Comparison of ENCODE assay signal across 9 mouse cellular contexts in the genomic region with DNA sequence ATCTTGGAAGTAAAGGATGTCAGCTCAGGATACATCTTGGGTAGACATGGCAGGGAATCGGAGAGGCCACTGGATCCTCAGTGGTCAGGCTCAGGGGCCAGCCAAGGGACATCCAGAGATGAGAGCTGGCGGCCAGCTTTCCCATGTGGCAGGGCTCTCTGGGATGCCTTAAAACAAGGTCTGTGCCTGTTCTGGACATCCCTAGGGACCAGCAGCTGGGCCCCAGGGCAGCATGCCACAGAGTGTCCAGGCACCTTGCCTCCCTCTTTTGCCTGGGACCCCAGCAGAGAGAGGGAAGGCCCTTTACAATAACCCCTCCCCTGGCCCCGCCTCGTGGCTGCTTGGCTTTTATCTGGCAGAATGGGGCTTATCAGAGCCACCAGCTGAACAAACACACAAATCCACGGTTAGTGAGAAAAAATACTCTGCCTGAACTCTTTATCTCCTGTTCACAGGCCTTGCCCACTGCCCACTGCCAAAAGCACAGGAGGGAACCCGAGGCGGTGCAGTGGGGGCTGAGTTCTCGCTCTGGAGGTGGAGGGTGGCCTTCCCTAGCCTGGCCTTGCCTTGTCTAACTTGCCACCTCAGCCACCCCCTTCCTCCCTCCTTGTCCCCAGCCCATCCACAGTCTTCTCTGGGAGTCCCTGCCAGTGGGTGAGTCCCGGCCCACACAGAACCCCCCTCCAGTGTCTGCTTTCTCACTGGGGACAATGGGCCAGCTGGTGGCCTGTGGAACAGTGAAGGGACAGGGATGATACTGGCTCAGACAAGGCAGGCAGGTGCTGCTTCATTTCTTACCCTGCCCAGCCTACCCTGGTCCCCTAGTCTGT. TPM values are rescaled to one million over a fixed set of nuclear protein-coding genes. Genes with fewer than 3 reads are reported as not detected.
A peak's percentile ranks its signal among the peaks of the same experiment; 100 is the strongest.
DNase-seq lines count a peak whose midpoint lies in the region; ATAC-seq and TF ChIP-seq lines count a peak whose summit lies in the region.
"Had no signal": no experiment of that assay in that cellular context is flagged by ENCODE, and none has a peak within 500 bp of the region (broad histone marks: within the 10 kb centered on the region; RNA-seq: fewer than 3 reads in every experiment).

No protein-coding gene starts in this region.

- peak; percentile 62 for DNase-seq in gastrocnemius, adult 18-20 months (ENCODE audit: low spot score)
- DNase-seq in gastrocnemius, postnatal 4 days (ENCODE audit: low spot score in 2 of 2) = no peak
- DNase-seq in brain, embryonic 14.5 days (ENCODE audit: low read depth) = peak; percentile 79
- peak; percentile 84 to 86 for DNase-seq in heart, adult 18-20 months
- DNase-seq in right cerebral cortex, postnatal 25 days = no peak
- no peak for DNase-seq in layer of hippocampus, postnatal 14 days (ENCODE audit: low spot score in 2 of 2)

- no peak overlapping the region for H3K4me2 ChIP-seq in limb, embryonic 12.5 days
- H3K4me2 ChIP-seq in neural tube, embryonic 15.5 days = peak overlapping the region; percentile 1; the same call in 1 of the 2 replicates

- no peaks in the 10 kb centered on the region for H3K9me3 ChIP-seq in limb, embryonic 12.5 days
- no peaks in the 10 kb centered on the region for H3K9me3 ChIP-seq in neural tube, embryonic 15.5 days (replicated peaks)

- TF ChIP-seq CTCF in brain, embryonic 14.5 days (IDR thresholded peaks at IDR 0.05; ENCODE audit: borderline replicate concordance, extremely low read depth, insufficient read depth, insufficient read length) = no peak

- WGBS in limb, embryonic 12.5 days = 59% methylated on average over 9 of the region's 9 CpGs
- WGBS in neural tube, embryonic 15.5 days = 37% methylated on average over 9 of the region's 9 CpGs

- H3K4me3 ChIP-seq in limb, embryonic 12.5 days (replicated peaks) = no peak overlapping the region
- H3K4me3 ChIP-seq in neural tube, embryonic 15.5 days (replicated peaks) = no peak overlapping the region

- H3K27ac ChIP-seq in limb, embryonic 12.5 days = peak overlapping the region; percentile 56
- peak overlapping the region; percentile 80 for H3K27ac ChIP-seq in neural tube, embryonic 15.5 days (replicated peaks)
- H3K27ac ChIP-seq: macrophage had no signal

- H3K36me3 ChIP-seq in limb, embryonic 12.5 days = peaks cover 28% of the 10 kb centered on the region
- H3K36me3 ChIP-seq in neural tube, embryonic 15.5 days = no peaks in the 10 kb centered on the region

- peaks cover 77% of the 10 kb centered on the region for H3K4me1 ChIP-seq in limb, embryonic 12.5 days (replicated peaks)
- peaks cover 83% of the 10 kb centered on the region for H3K4me1 ChIP-seq in neural tube, embryonic 15.5 days

- no peak for ATAC-seq in limb, embryonic 12.5 days (ENCODE audit: insufficient number of reproducible peaks, insufficient read depth, low FRiP score, low TSS enrichment, low read depth)
- ATAC-seq in neural tube, embryonic 15.5 days (ENCODE audit: low FRiP score) = no peak

- peak overlapping the region; percentile 34 for H3K9ac ChIP-seq in limb, embryonic 12.5 days (replicated peaks)
- H3K9ac ChIP-seq in neural tube, embryonic 15.5 days (replicated peaks) = no peak overlapping the region

- no peak for TF ChIP-seq POLR2A in brain, embryonic 14.5 days (IDR thresholded peaks at IDR 0.05; ENCODE audit: borderline replicate concordance, extremely low read depth, insufficient read depth, insufficient read length, poor library complexity, severe bottlenecking)

- H3K27me3 ChIP-seq in limb, embryonic 12.5 days = peaks cover 29% of the 10 kb centered on the region
- H3K27me3 ChIP-seq in neural tube, embryonic 15.5 days (replicated peaks) = peaks cover 6% of the 10 kb centered on the region

RNA-seq across cellular contexts. Expression of a gene that starts 7.9 kb away (rescaled TPM):
- total RNA-seq in gastrocnemius, adult 18-20 months (2021) = under 1 TPM; 0.34 to 0.45 TPM
- 10 to 100 TPM in 1 of 2 experiments, 1 to 10 TPM in 1; 7.8 to 10.2 TPM for total RNA-seq in gastrocnemius, postnatal 4 days (2021)
- 0.92 and 1.5 TPM in 2 replicates for polyA plus RNA-seq in brain, embryonic 14.5 days (2012; rRNA removed)
- under 1 TPM; 0.40 to 0.69 TPM for total RNA-seq in heart, adult 18-20 months (2021)
- polyA plus RNA-seq in limb, embryonic 12.5 days (2016; fragmentation: Nextera tagmentation; extraction: Ambion mirVana) = 9.7 and 11.8 TPM in 2 replicates
- 1.4 and 1.8 TPM in 2 replicates for polyA plus RNA-seq in neural tube, embryonic 15.5 days (2015; fragmentation: Nextera tagmentation; extraction: Ambion mirVana)
- not detected for total RNA-seq in layer of hippocampus, postnatal 14 days (2021)
- polyA plus RNA-seq: macrophage had no signal

RNA-seq across cellular contexts. Expression of a gene that starts 29.5 kb away (rescaled TPM):
- 1 to 10 TPM in 1 of 2 experiments, under 1 TPM in 1; 0.73 to 1.6 TPM for total RNA-seq in gastrocnemius, adult 18-20 months (2021)
- total RNA-seq in gastrocnemius, postnatal 4 days (2021) = 1 to 10 TPM; 6.0 to 7.1 TPM
- 3.4 and 4.7 TPM in 2 replicates for polyA plus RNA-seq in brain, embryonic 14.5 days (2012; rRNA removed)
- total RNA-seq in heart, adult 18-20 months (2021) = 1 to 10 TPM; 3.1 to 4.4 TPM
- 3.7 and 4.7 TPM in 2 replicates for polyA plus RNA-seq in limb, embryonic 12.5 days (2016; fragmentation: Nextera tagmentation; extraction: Ambion mirVana)
- 3.1 and 6.1 TPM in 2 replicates for polyA plus RNA-seq in neural tube, embryonic 15.5 days (2015; fragmentation: Nextera tagmentation; extraction: Ambion mirVana)
- total RNA-seq in layer of hippocampus, postnatal 14 days (2021) = 1 to 10 TPM; 3.4 to 4.2 TPM

RNA-seq across cellular contexts. Expression of a gene that starts 43.1 kb away (rescaled TPM):
- total RNA-seq in gastrocnemius, adult 18-20 months (2021) = 10 to 100 TPM; 19.3 to 22.8 TPM
- 10 to 100 TPM; 44.9 to 45.6 TPM for total RNA-seq in gastrocnemius, postnatal 4 days (2021)
- 81.8 and 87.0 TPM in 2 replicates for polyA plus RNA-seq in brain, embryonic 14.5 days (2012; rRNA removed)
- total RNA-seq in heart, adult 18-20 months (2021) = 10 to 100 TPM; 31.4 to 32.7 TPM
- polyA plus RNA-seq in limb, embryonic 12.5 days (2016; fragmentation: Nextera tagmentation; extraction: Ambion mirVana) = 16.9 and 21.4 TPM in 2 replicates
- polyA plus RNA-seq in neural tube, embryonic 15.5 days (2015; fragmentation: Nextera tagmentation; extraction: Ambion mirVana) = 12.3 and 14.1 TPM in 2 replicates
- total RNA-seq in layer of hippocampus, postnatal 14 days (2021) = 10 to 100 TPM; 84.0 to 85.6 TPM

RNA-seq across cellular contexts. Expression of a gene that starts 44.6 kb away (rescaled TPM):
- total RNA-seq in gastrocnemius, adult 18-20 months (2021) = 10 to 100 TPM; 47.0 to 51.4 TPM
- 10 to 100 TPM; 50.5 to 53.8 TPM for total RNA-seq in gastrocnemius, postnatal 4 days (2021)
- polyA plus RNA-seq in brain, embryonic 14.5 days (2012; rRNA removed) = 113 and 120 TPM in 2 replicates
- total RNA-seq in heart, adult 18-20 months (2021) = 10 to 100 TPM; 34.2 to 45.1 TPM
- polyA plus RNA-seq in limb, embryonic 12.5 days (2016; fragmentation: Nextera tagmentation; extraction: Ambion mirVana) = 63.4 and 66.9 TPM in 2 replicates
- polyA plus RNA-seq in neural tube, embryonic 15.5 days (2015; fragmentation: Nextera tagmentation; extraction: Ambion mirVana) = 66.7 and 75.1 TPM in 2 replicates
- 10 to 100 TPM; 82.9 to 97.3 TPM for total RNA-seq in layer of hippocampus, postnatal 14 days (2021)

Comparison
In these comparisons a context has a peak if more than half of its experiments do, and no peak if none do; other contexts are left out.
1. DNase-seq: peak in gastrocnemius, adult 18-20 months (single experiment), brain, embryonic 14.5 days (single experiment) and heart, adult 18-20 months (2 of 2); none in gastrocnemius, postnatal 4 days (0 of 2), right cerebral cortex, postnatal 25 days (single experiment) and layer of hippocampus, postnatal 14 days (0 of 2).
2. RNA of a gene that starts 7.9 kb away (total RNA-seq): 7.8 to 10.2 TPM in gastrocnemius, postnatal 4 days; 0.40 to 0.69 TPM in heart, adult 18-20 months, 0.34 to 0.45 TPM in gastrocnemius, adult 18-20 months and not detected in layer of hippocampus, postnatal 14 days; every median in the first group is over 4 times any median in the second.